Mouse (Mus musculus) stomach, postnatal 0 days (tissue): ENCODE measurements around the gene Astl.

Experiments used
- CTCF ChIP-seq: IDR thresholded peaks from 2 replicates; pipeline ENCODE4 v1.5.1; 2016; ENCODE audit warnings: antibody characterized with exemption, low read depth, mild to moderate bottlenecking, moderate library complexity
- EP300 ChIP-seq: optimal IDR thresholded peaks from 2 replicates; pipeline ENCODE3; 2016; ENCODE audit warnings: antibody characterized with exemption

- no peak for TF ChIP-seq CTCF
- no peak for TF ChIP-seq EP300
Observed at GRCm38 (mm10) chr2:127394606-127395161, 56.2 kb downstream of the Astl start.
